Mouse (Mus musculus): Measurements from ENCODE around the gene Fam98b.

Gene Fam98b

GRCm38 (mm10) chr2:117249255-117250000 lies at the start of gene Fam98b:
Gene Fam98b (plus strand): TSS chr2:117249739.
- peak; percentile 70 to 88 for DNase-seq

- no peak for DNase-seq
Measured at GRCm38 (mm10) chr2:117200869-117201338, 48.6 kb upstream of the Fam98b start.

- no peak for DNase-seq
Measured at GRCm38 (mm10) chr2:117203350-117203749, 46.2 kb upstream of the Fam98b start.

- DNase-seq, result no peak
Measured at GRCm38 (mm10) chr2:117204534-117204933, 45.0 kb upstream of the Fam98b start.

DNA sequence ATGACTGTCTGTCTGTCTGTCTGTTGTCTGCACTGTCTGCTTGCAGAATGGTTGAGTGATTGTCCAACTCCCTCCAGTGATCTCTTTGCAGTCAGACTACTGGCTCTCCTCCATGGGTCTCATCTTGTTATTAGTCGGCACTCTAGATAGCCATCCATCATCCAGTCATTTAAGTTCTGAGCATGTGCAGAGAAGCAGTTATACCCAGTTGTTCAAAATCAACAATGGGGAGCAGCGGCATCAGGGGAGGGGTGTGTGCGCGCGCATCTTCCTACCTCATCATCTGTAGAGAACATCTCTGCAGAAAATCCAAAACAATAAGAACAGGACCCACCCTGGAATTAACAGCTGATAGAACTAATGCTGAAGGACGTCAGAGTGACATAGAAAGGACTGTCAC lies 44.5 kb upstream of the Fam98b start:
- DNase-seq, result no peak

- DNase-seq, result no peak
Measured at GRCm38 (mm10) chr2:117210416-117211085, 39.0 kb upstream of the Fam98b start.

- no peak for DNase-seq
Measured at GRCm38 (mm10) chr2:117216152-117216551, 33.4 kb upstream of the Fam98b start.

GRCm38 (mm10) chr2:117217695-117218216 lies 31.8 kb upstream of the Fam98b start:
- no peak for DNase-seq

DNA sequence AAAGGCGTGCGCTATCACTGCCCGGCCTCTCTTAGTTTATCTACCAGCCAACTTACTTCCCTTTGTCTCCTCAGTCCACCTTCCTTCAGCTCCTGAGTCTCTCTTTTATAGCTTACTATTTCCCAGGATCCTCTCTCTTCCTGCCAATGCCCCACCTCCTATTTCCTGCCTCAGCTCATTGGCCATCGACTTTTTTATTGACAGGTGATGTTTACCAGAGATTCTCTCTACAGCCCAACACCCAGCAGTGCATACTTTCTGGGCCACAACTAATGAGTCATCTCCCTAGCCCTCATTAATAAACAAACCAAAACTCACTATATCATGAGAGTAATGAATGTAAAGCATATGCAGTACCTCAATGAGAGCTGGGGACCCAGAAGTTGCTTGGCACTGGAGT lies 30.0 kb upstream of the Fam98b start:
- no peak for DNase-seq

- DNase-seq, result no peak
Measured at GRCm38 (mm10) chr2:117222651-117223050, 26.9 kb upstream of the Fam98b start.

DNA sequence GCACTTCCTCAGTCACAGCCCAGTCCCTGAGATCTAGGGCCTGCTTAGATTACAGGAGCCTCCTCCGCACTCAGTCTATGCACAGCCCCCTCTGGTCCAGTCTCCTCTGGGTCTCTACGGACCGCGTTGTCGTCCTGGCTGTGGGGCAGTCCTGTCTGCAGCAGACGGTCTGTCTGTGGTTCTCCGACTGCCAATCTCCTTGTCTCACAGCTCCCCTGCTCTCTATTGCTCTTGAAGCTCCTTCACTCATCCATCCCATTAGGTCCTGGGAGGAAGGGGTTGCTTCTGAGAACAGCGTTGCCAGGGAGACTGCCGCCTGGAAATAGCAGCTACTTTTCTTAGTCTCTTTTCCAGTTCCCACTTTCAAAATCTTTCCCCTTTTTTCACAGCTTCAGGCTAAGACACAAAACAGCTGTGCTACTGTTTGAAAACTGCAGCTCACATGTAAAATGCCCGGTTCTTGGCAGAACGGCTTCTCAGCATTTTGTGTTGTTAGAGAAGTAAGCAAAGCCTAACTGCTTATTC lies 20.9 kb upstream of the Fam98b start:
- no peak for DNase-seq

DNA sequence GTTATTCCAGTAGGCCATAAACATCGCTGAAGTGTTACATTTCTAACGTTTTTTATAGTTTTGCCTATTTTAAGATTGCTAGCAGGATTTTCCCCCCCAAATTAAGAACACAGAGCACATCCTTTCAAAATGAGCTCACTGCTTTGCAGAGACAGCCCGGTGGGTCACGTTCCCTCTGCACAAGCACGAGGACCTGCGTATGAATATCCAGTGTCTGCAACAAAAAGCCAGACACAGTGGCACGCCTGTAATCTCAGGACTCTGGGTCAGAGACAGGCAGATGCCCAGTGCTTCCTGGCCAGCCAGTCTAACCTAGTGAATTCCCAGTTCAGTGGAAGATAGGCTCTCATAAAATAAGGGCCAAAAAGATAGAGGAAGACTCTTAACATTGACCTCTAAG lies 19.3 kb upstream of the Fam98b start:
- no peak for DNase-seq

DNA sequence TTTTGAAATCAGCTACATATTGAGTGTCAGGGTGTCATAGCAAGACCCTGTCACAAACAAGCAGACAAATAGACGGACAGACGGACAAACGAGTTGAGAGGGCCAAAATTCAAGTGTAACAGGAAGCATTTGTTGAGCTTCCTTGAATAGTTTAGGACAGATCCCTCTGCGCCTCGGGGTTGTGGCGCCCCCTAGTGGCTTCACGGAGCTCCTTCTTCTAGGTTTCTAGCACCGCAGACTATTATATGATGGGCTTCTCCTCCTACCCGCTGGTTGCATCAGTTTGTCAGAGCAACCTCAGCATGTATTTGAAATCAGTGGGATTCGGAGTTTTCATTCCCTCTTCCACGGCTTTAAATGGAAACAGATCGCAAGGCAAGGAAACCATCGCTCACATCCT lies 18.3 kb upstream of the Fam98b start:
- DNase-seq, result peak; percentile 29 to 70

- DNase-seq, result no peak
Measured at GRCm38 (mm10) chr2:117241953-117242352, 7.6 kb upstream of the Fam98b start.

- DNase-seq, result peak in 1 of 2 experiments; percentile 31
Measured at GRCm38 (mm10) chr2:117250001-117250510, 517 bp downstream of the Fam98b start.

- DNase-seq, result no peak
Measured at GRCm38 (mm10) chr2:117255415-117255814, 5.9 kb downstream of the Fam98b start.

DNA sequence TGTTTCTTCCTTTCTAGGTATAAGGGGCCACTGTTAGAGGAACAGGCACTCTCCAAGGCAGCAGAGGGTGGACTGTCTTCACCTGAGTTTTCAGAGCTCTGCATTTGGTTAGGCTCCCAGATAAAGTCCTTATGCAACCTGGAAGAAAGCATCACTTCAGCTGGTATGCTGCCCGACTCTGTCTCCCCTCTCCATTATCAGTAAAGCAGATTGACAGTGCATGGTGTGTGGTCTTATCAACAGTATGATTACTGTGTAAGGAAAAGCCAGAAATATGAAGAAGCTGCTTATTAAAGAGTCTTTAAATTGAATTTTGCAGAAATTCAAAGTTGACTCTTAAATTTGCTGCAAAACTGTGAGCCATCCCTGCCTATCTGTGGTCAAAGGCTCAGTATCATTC lies 8.1 kb downstream of the Fam98b start:
- DNase-seq, result no peak

GRCm38 (mm10) chr2:117262184-117262583 lies 12.6 kb downstream of the Fam98b start:
- no peak for DNase-seq

DNA sequence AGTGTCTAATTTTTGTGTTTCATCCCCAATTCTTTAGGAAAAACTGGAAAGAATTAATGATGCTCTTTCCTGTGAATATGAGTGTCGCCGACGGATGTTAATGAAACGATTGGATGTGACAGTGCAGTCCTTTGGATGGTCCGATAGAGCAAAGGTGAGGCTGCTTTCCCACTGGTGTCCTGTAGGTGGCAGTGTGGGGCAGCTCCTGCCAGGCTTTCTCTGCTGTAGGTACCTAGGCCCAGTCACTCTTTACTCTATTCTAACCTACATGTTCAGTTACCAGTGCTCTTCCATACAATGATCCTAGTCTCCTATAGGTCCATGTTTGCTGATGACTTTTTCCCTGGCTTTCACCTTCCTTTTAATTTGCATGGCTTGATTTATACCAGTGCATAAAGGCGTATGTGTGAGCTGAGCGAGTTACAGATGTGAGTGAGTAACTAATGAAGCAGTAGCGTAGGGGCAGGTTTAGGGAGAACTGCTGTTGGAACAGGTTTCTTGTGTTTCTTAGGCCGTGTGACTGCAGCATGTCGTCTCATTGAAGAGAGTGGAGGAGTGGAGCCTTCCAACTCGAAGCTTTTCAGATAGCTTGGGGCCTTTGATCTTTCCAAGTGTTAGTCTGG lies 14.4 kb downstream of the Fam98b start:
- peak; percentile 53 to 81 for DNase-seq

GRCm38 (mm10) chr2:117288291-117288690 lies 38.8 kb downstream of the Fam98b start:
- DNase-seq, result no peak

- DNase-seq, result no peak
Measured at GRCm38 (mm10) chr2:117299596-117300448, 50.3 kb downstream of the Fam98b start.

All from spleen, adult 18-20 months (tissue).